Mouse (Mus musculus) spleen, adult 2 months (tissue): ENCODE results near the gene Oxa1l.
A peak's percentile ranks its signal among the peaks of the same experiment; 100 is the strongest.

Experiments
- CTCF ChIP-seq: fragments of 200-500 bp; IDR thresholded peaks from 2 replicates; pipeline ENCODE4 v1.5.1; 2011; ENCODE audit warnings: mild to moderate bottlenecking, inconsistent platforms; ENCODE audit not compliant: insufficient read depth, insufficient read length, insufficient replicate concordance; ENCODE audit errors: extremely low read depth
- POLR2A ChIP-seq: fragments of 200-500 bp; IDR thresholded peaks from 2 replicates; pipeline ENCODE4 v1.6.1; 2011; ENCODE audit warnings: low read depth, low read length, inconsistent platforms

- TF ChIP-seq CTCF (0 out of 2 replicates have a peak, but pooled peaks have one; percentile 4), POLR2A (no peak)
Measured at GRCm38 (mm10) chr14:54354406-54354805, 6.2 kb upstream of the Oxa1l start.
